Mouse (Mus musculus): ENCODE data around the gene Muc3. TPM values are rescaled to one million over a fixed set of nuclear protein-coding genes. Genes with fewer than 3 reads are reported as not detected.
"Not testable (repeated sequence)": the region's sequence is repeated elsewhere in the genome, so short reads cannot be mapped to it uniquely, and the experiment has no call there.

The Muc3 gene
- not detected for total RNA-seq (2021)
- long read RNA-seq, experiment 1 = 0 reads
- long read RNA-seq, experiment 2 = 0 reads

DNA sequence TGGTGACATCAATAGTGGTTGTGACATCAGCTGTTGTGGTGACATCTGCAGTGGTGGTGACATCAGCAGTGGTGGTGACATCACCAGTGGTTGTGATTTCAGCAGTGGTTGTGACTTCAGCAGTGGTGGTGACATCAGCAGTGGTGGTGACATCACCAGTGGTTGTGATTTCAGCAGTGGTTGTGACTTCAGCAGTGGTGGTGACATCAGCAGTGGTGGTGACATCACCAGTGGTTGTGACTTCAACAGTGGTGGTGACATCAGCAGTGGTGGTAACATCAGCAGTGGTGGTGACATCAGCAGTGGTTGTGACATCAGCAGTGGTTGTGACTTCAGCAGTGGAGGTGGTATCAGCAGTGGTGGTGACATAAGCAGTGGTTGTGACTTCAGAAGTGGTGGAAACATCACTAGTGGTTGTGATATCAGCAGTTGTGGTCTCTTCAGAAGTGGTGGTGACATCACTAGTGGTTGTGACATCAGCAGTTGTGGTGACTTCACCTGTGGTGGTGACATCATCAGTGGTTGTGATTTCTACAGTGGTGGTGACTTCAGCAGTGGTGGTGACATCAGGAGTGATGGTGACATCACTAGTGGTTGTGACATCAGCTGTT lies at the start of gene Muc3:
Gene Muc3, minus strand, starts transcription at position 51 of the 611 bp plus-strand sequence.
- H3K4me3 ChIP-seq; H3K27ac ChIP-seq; DNase-seq (ENCODE audit: extremely low spot score in 1 of 2, low spot score in 2 of 2); intact Hi-C loops (cut with DNase I): not testable (repeated sequence)

DNA sequence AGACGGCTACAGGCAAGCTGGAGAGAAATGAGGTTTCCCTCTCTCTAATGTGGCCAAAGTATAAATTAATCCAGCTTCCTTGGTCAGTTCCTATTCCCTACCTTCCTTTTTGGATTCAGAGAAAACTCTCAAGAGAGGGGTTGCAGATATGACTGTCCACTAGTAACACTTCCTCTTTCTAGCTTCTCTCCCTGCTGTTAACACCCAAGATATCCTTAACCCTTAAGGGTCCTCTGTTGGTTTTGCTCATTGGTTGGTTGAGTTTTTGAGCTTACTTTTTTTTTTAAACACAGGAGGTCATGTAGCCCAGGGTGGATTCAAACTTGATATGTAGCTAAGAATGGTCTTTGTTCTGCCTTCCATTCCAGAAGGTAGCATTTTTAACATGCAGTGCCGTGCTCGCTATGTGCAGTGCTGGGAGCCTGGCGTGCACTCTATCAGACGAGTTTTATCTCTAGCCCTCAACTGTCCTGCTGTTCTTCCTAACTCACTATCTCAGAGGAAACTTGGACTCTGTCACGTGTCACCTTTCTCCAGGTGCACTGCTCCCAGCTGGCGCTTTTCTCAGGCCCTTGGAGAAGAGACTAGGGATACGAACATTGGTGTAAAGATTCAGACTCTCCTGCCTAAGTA lies 45.5 kb upstream of the Muc3 start:
- intact Hi-C loops (cut with DNase I) = no loop called here
- Histone ChIP-seq H3K27ac (no peak overlapping the region), H3K4me3 (no peak overlapping the region)
- no peak for TF ChIP-seq CTCF (IDR thresholded peaks at IDR 0.05)
- DNase-seq (ENCODE audit: extremely low spot score in 1 of 2, low spot score in 2 of 2) = no peak

GRCm38 (mm10) chr5:137193279-137193952 lies 44.3 kb upstream of the Muc3 start:
- intact Hi-C loops (cut with DNase I) = no loop called here
- DNase-seq (ENCODE audit: extremely low spot score in 1 of 2, low spot score in 2 of 2) = no peak
- TF ChIP-seq CTCF (IDR thresholded peaks at IDR 0.05) = no peak
- H3K27ac ChIP-seq = no peak overlapping the region
- no peak overlapping the region for H3K4me3 ChIP-seq

- DNase-seq (ENCODE audit: extremely low spot score in 1 of 2, low spot score in 2 of 2) = peak in 1 of 2 experiments; percentile 12
- Histone ChIP-seq H3K27ac (0 out of 2 replicates have a peak overlapping the region, but pooled peaks have one; percentile 32), H3K4me3 (peak overlapping the region; percentile 46)
- no peak for TF ChIP-seq CTCF (IDR thresholded peaks at IDR 0.05)
- intact Hi-C loops (cut with DNase I) = no loop called here
Measured at GRCm38 (mm10) chr5:137189326-137189725, 40.2 kb upstream of the Muc3 start.

DNA sequence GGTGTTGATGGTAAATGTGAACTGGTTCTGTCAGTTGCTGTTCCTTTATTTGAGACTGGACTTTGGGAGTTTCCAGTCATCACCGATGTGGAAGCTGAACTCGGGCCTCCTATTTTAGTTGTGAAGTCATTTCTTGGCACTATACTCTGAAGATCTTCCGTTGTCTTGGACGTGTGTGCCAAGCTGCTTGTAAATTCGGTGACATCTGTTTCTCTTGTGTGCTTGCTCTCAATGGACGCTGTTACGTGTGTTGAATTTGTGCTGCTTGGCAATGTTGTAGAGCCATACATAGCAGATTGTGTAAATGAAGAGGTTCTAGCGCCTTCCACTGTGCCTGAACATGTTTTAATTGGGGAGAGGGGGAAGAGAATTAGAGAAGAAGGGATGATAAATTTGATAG lies 36.2 kb upstream of the Muc3 start:
- no peak for DNase-seq (ENCODE audit: extremely low spot score in 1 of 2, low spot score in 2 of 2)
- no peak for TF ChIP-seq CTCF (IDR thresholded peaks at IDR 0.05)
- Histone ChIP-seq H3K27ac (no peak overlapping the region), H3K4me3 (no peak overlapping the region)
- intact Hi-C loops (cut with DNase I) = no loop called here

GRCm38 (mm10) chr5:137179646-137180374 lies 30.7 kb upstream of the Muc3 start:
- H3K27ac ChIP-seq = no peak overlapping the region
- DNase-seq (ENCODE audit: extremely low spot score in 1 of 2, low spot score in 2 of 2) = peak in 1 of 2 experiments; percentile 26
- no peak overlapping the region for H3K4me3 ChIP-seq
- intact Hi-C loops (cut with DNase I) = no loop called here
- no peak for TF ChIP-seq CTCF (IDR thresholded peaks at IDR 0.05)

- H3K27ac ChIP-seq = no peak overlapping the region
- intact Hi-C loops (cut with DNase I) = no loop called here
- no peak for DNase-seq (ENCODE audit: extremely low spot score in 1 of 2, low spot score in 2 of 2)
- H3K4me3 ChIP-seq = no peak overlapping the region
- TF ChIP-seq CTCF (IDR thresholded peaks at IDR 0.05) = no peak
Measured at GRCm38 (mm10) chr5:137173967-137174366, 24.8 kb upstream of the Muc3 start.

GRCm38 (mm10) chr5:137172591-137172990 lies 23.5 kb upstream of the Muc3 start:
- no peak overlapping the region for H3K4me3 ChIP-seq
- TF ChIP-seq CTCF (IDR thresholded peaks at IDR 0.05) = no peak
- intact Hi-C loops (cut with DNase I) = no loop called here
- no peak for DNase-seq (ENCODE audit: extremely low spot score in 1 of 2, low spot score in 2 of 2)
- no peak overlapping the region for H3K27ac ChIP-seq

DNA sequence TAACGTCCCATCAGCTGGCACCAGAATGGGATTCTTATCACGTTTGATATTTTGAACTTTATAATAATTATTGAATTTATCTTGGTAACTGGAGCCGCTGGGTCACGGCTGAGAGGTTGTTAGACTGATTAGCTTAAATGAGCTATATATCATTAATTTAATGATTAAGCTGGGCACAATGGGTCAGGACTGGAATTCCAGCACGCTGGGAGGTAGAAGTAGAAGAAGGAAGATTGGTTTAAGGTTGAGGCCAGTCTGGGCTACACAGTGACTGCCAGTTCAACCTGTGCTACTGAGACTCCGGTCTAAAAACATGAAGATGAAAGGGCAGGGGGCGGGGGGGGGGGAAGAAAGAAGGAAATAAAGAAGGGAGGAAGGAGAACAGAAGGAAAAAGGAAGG lies 22.4 kb upstream of the Muc3 start:
- Histone ChIP-seq H3K27ac (no peak overlapping the region), H3K4me3 (no peak overlapping the region)
- intact Hi-C loops (cut with DNase I) = no loop called here
- TF ChIP-seq CTCF (IDR thresholded peaks at IDR 0.05) = no peak
- no peak for DNase-seq (ENCODE audit: extremely low spot score in 1 of 2, low spot score in 2 of 2)

- no peak for TF ChIP-seq CTCF (IDR thresholded peaks at IDR 0.05)
- no peak overlapping the region for H3K27ac ChIP-seq
- H3K4me3 ChIP-seq = no peak overlapping the region
- no peak for DNase-seq (ENCODE audit: extremely low spot score in 1 of 2, low spot score in 2 of 2)
- intact Hi-C loops (cut with DNase I) = no loop called here
Measured at GRCm38 (mm10) chr5:137170836-137171380, 21.8 kb upstream of the Muc3 start.

DNA sequence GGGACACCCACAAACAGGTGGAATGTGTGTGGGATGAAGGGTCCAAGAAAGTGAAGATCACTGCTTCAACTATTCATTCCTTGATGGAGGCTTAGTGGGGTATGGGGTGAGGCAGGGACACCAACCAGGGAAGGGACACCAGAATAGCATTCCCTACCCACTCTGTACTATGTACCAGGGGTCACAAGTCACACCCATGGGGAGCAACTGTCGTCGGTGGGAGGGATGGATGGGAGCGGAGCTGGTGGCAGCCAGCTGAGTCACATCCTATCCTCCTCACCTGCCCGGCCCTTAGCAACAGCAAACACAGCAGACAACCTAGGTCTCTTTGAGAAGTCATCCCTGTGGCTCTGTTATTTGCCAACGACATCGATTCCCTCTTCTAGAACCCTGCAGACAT lies 18.4 kb upstream of the Muc3 start:
- intact Hi-C loops (cut with DNase I) = no loop called here
- DNase-seq (ENCODE audit: extremely low spot score in 1 of 2, low spot score in 2 of 2) = no peak
- H3K27ac ChIP-seq = no peak overlapping the region
- H3K4me3 ChIP-seq = no peak overlapping the region
- no peak for TF ChIP-seq CTCF (IDR thresholded peaks at IDR 0.05)

GRCm38 (mm10) chr5:137166012-137166411 lies 16.9 kb upstream of the Muc3 start:
- H3K4me3 ChIP-seq = no peak overlapping the region
- DNase-seq (ENCODE audit: extremely low spot score in 1 of 2, low spot score in 2 of 2) = no peak
- intact Hi-C loops (cut with DNase I) = no loop called here
- TF ChIP-seq CTCF (IDR thresholded peaks at IDR 0.05) = no peak
- no peak overlapping the region for H3K27ac ChIP-seq
